Mouse (Mus musculus) heart, adult 2 months (tissue): ENCODE measurements around the gene Cadps2. TPM values are rescaled to one million over a fixed set of nuclear protein-coding genes. Genes with fewer than 3 reads are reported as not detected.

Source experiments
- DNase-seq, 2 experiments: peaks; one replicate each; pipeline ENCODE4 v3.0.0; 2021
- H3K27ac ChIP-seq: fragments of 200-600 bp; 2 replicates; pipeline ENCODE4 v1.8.1; 2022
- H3K27me3 ChIP-seq: fragments of 200-500 bp; 2 replicates; pipeline ENCODE4 v1.6.1; 2012; ENCODE audit warnings: mild to moderate bottlenecking, low read length, inconsistent platforms, mixed read lengths; ENCODE audit not compliant: control insufficient read depth, insufficient read depth
- H3K36me3 ChIP-seq: fragments of 200-500 bp; 2 replicates; pipeline ENCODE4 v1.6.1; 2012; ENCODE audit warnings: low read length, inconsistent platforms; ENCODE audit not compliant: control insufficient read depth, insufficient read depth
- H3K4me1 ChIP-seq: fragments of 200-500 bp; 2 replicates; pipeline ENCODE4 v1.6.1; 2011; ENCODE audit warnings: low read length; ENCODE audit not compliant: control insufficient read depth, insufficient read depth
- H3K4me3 ChIP-seq: fragments of 200-600 bp; 2 replicates; pipeline ENCODE4 v1.8.1; 2022
- H3K79me2 ChIP-seq: fragments of 200-500 bp; replicated peaks from 2 replicates; pipeline ENCODE4 v1.6.1; 2012; ENCODE audit warnings: mild to moderate bottlenecking, inconsistent platforms, low read length, moderate library complexity, mixed read lengths; ENCODE audit not compliant: control insufficient read depth, insufficient read depth
- H3K9ac ChIP-seq: fragments of 200-500 bp; 2 replicates; pipeline ENCODE4 v1.6.1; 2012; ENCODE audit warnings: low read depth, mild to moderate bottlenecking, control low read depth, inconsistent platforms, low read length, mixed read lengths
- CTCF ChIP-seq: fragments of 200-600 bp; IDR thresholded peaks from 2 replicates; pipeline ENCODE4 v1.8.1; 2022; ENCODE audit warnings: antibody characterized with exemption, mild to moderate bottlenecking, moderate library complexity
- EP300 ChIP-seq: fragments of 200-500 bp; IDR thresholded peaks from 2 replicates; pipeline ENCODE4 v1.6.1; 2011; ENCODE audit warnings: low read depth, low read length, control low read depth; ENCODE audit not compliant: insufficient read depth
- POLR2A ChIP-seq: fragments of 200-500 bp; IDR thresholded peaks from 2 replicates; pipeline ENCODE4 v1.6.1; 2011; ENCODE audit warnings: mild to moderate bottlenecking, low read depth, low read length, control low read depth; ENCODE audit not compliant: insufficient read depth
- WGBS: fragments of 180-500 bp; shearing (Covaris S2); methylation state at CpG from one replicate; pipeline ENCODE4 v1.1.7; 2018; 5-methylcytosine and 5-hydroxymethylcytosine counted together
- intact Hi-C: fragments of 180-260 bp; cut with DNase I; formaldehyde crosslinking; loops from one replicate; pipeline ENCODE4 v1.15.1; 2025
- long read RNA-seq: library from polyadenylated mRNA; stranded (forward); transcript quantifications from one replicate; pipeline ENCODE4 v2.0.0, GENCODE M21; 2021
- polyA plus RNA-seq: library from polyadenylated mRNA; depleted of rRNA; stranded (reverse); fragments of >200 nt; gene quantifications from 2 replicates; pipeline ENCODE4 v1.2.3, GENCODE M21; 2012; rRNA removed
- total RNA-seq, 2 experiments: library from RNA; stranded (reverse); gene quantifications; 2 replicates each; pipeline ENCODE4 v1.2.3; 2021

Cadps2 gene
- 1 to 10 TPM; 1.1 to 1.4 TPM for total RNA-seq
- 0.70 and 0.72 TPM in 2 replicates for polyA plus RNA-seq
- long read RNA-seq, result 0 reads

GRCm38 (mm10) chr6:23839009-23839811 is at the start of gene Cadps2:
Gene Cadps2, minus strand, starts transcription at chr6:23839421.
- Histone ChIP-seq H3K79me2 (no peaks in the 10 kb centered on the region), H3K27ac (peak within 1 kb of the TSS; percentile 59), H3K27me3 (no peaks in the 10 kb centered on the region), H3K9ac (peak within 1 kb of the TSS; percentile 80), H3K36me3 (no peaks in the 10 kb centered on the region), H3K4me3 (peak within 1 kb of the TSS; percentile 72), H3K4me1 (no peaks in the 10 kb centered on the region)
- TF ChIP-seq EP300 (no peak), POLR2A (no peak), CTCF (no peak)
- intact Hi-C loops, result no loop called here
- DNase-seq, result peak; percentile 73 to 74
- WGBS, result 2% methylated on average over 104 of the region's 114 CpGs

- H3K27me3 ChIP-seq, result no peaks in the 10 kb centered on the region
- no peaks in the 10 kb centered on the region for H3K4me1 ChIP-seq
- H3K27ac ChIP-seq, result no peak overlapping the region
- TF ChIP-seq EP300, result no peak
- TF ChIP-seq POLR2A, result no peak
- TF ChIP-seq CTCF, result peak; percentile 63
- H3K4me3 ChIP-seq, result no peak overlapping the region
- H3K9ac ChIP-seq, result no peak overlapping the region
- H3K36me3 ChIP-seq, result no peaks in the 10 kb centered on the region
- no peaks in the 10 kb centered on the region for H3K79me2 ChIP-seq
- WGBS, result 11% methylated on average over 6 of the region's 6 CpGs
- DNase-seq, result peak in 1 of 2 experiments; percentile 4
- intact Hi-C loops, result loop anchor here (5.0 to 10.0 kb wide), 2 partner anchors 129 to 392 kb away; no protein-coding TSS in a partner anchor
Observed at GRCm38 (mm10) chr6:23886418-23886817, 47.2 kb upstream of the Cadps2 start.

- 67% methylated on average over 4 of the region's 4 CpGs for WGBS
- no peaks in the 10 kb centered on the region for H3K4me1 ChIP-seq
- no peak overlapping the region for H3K27ac ChIP-seq
- H3K4me3 ChIP-seq, result no peak overlapping the region
- H3K9ac ChIP-seq, result no peak overlapping the region
- intact Hi-C loops, result no loop called here
- no peak for TF ChIP-seq EP300
- no peak for TF ChIP-seq CTCF
- TF ChIP-seq POLR2A, result no peak
- no peak for DNase-seq
- no peaks in the 10 kb centered on the region for H3K27me3 ChIP-seq
- H3K36me3 ChIP-seq, result no peaks in the 10 kb centered on the region
- no peaks in the 10 kb centered on the region for H3K79me2 ChIP-seq
Observed at GRCm38 (mm10) chr6:23876765-23877408, 37.7 kb upstream of the Cadps2 start.

DNA sequence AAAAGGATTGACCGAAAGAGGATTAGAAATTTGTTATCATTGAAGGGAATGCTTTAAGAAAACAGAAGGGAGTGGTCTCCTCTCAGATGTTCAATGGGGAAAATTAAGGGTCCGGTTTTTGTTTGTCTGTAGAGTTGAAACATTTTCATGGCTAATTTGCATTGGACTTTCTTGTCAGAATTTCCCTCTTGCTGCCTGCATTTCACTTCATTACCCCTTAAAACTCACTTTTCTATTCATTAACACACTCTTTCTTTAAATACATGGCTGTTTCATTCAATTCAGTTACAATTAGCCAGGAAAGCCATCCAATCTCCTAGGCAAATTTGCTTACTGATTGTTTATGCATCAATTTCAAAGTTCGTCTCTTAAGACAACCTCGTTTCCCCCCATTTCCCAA is 37.1 kb upstream of the Cadps2 start:
- no peaks in the 10 kb centered on the region for H3K4me1 ChIP-seq
- intact Hi-C loops, result no loop called here
- no peaks in the 10 kb centered on the region for H3K79me2 ChIP-seq
- no peaks in the 10 kb centered on the region for H3K27me3 ChIP-seq
- H3K27ac ChIP-seq, result no peak overlapping the region
- DNase-seq, result no peak
- H3K36me3 ChIP-seq, result no peaks in the 10 kb centered on the region
- H3K4me3 ChIP-seq, result no peak overlapping the region
- 48% methylated on average over 4 of the region's 4 CpGs for WGBS
- H3K9ac ChIP-seq, result no peak overlapping the region
- TF ChIP-seq CTCF (no peak), EP300 (no peak), POLR2A (no peak)

- Histone ChIP-seq H3K27ac (no peak overlapping the region), H3K79me2 (no peaks in the 10 kb centered on the region), H3K9ac (no peak overlapping the region), H3K4me3 (no peak overlapping the region), H3K27me3 (no peaks in the 10 kb centered on the region), H3K36me3 (no peaks in the 10 kb centered on the region), H3K4me1 (no peaks in the 10 kb centered on the region)
- TF ChIP-seq POLR2A (no peak), EP300 (no peak), CTCF (no peak)
- 76% methylated on average over 4 of the region's 4 CpGs for WGBS
- intact Hi-C loops, result no loop called here
- no peak for DNase-seq
Observed at GRCm38 (mm10) chr6:23873812-23874211, 34.6 kb upstream of the Cadps2 start.

DNA sequence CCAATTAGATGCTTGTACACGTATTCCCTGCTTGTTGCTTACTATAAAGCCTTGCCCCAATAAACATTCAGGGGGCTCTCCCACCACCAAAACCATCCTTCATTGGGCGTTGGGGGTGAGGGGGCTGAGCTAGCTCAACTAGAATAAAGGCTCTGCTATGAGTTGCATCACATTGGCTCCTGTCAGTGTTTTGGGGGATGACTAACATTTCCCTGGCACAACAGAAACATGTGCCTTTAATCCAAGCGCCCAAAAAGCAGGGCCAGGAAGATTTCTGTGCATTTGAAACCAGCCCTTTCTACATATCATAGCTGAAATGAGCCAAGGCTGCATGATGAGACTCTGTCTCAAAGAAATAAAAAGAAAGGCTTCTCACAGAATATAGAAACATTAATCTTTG is 34.0 kb upstream of the Cadps2 start:
- Histone ChIP-seq H3K27me3 (no peaks in the 10 kb centered on the region), H3K4me1 (no peaks in the 10 kb centered on the region), H3K36me3 (no peaks in the 10 kb centered on the region), H3K27ac (no peak overlapping the region), H3K4me3 (no peak overlapping the region), H3K9ac (no peak overlapping the region), H3K79me2 (no peaks in the 10 kb centered on the region)
- no peak for DNase-seq
- TF ChIP-seq EP300 (no peak), CTCF (no peak), POLR2A (no peak)
- intact Hi-C loops, result no loop called here
- 58% methylated on average over 3 of the region's 3 CpGs for WGBS
